Mouse (Mus musculus) central nervous system, embryonic 18 days (tissue): ENCODE data around the gene Tns4. TPM values are rescaled to one million over a fixed set of nuclear protein-coding genes. Genes with fewer than 3 reads are reported as not detected.

Source experiments
- polyA plus RNA-seq: library from polyadenylated mRNA; depleted of rRNA; stranded (reverse); fragments of >200 nt; gene quantifications from 2 replicates; pipeline ENCODE4 v1.2.3, GENCODE M21; 2012; rRNA removed

Tns4 gene
- 0.08 and 0.09 TPM in 2 replicates for polyA plus RNA-seq

GRCm38 (mm10) chr11:99089077-99089601 lies at the start of gene Tns4:
TSS of gene Tns4 (minus strand) at chr11:99089306.

GRCm38 (mm10) chr11:99041051-99041729 lies 47.9 kb downstream of the Tns4 start, which contains the start of gene Igfbp4:
TSS of gene Igfbp4 (plus strand) at chr11:99041244.

DNA sequence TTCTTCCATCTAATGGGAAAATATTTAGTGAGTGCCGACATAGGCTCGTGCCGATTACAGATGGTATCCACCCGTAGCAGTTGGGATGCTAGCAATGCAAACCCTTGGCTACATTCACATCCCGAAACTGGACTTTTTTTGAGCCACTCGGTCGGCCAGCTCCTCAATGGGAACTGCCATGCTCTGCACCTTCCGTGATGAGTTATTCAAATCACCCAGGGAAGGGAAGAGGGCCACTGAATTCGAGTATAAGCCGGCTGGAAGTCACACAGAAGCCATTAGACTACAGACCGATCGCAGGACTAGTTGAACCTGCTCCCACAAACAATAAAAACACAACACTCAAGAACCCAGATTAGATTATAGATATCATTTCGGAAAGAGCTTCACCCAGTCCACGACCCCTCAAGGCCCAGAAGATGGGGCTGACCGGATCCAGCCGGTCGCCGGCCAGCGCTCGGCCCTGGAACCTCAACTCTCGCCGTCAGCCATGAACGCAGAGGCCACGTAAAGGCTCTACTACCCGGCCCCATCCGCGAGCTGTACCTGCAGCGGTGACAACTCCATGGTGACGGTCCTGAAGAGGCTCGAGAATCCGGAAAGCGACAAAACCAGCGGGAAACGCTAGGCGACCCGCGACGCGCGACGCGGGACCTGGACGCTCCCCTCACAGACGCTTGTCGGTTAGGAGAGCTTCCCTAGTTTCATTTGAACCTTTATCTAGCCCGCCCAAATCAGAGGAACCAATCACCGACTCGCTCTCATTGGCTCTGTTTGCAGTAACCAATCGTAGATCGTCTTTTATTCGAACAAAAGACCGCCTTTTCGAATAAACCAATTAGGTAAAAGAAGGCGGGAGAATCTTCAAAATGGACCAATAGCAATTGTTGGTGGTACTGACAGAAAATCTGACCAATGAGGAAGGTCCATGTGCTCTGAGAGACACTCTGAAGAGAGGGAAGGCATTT lies 65.3 kb downstream of the Tns4 start, which contains the start of gene Top2a:
TSS of gene Top2a (minus strand) at position 690 of the 968 bp plus-strand sequence.

Other genes with a start within 250 kb of the Tns4 start
- gene Wipf2, start 225.7 kb downstream of the Tns4 start, polyA plus RNA-seq = 9.4 and 10.4 TPM in 2 replicates
- gene Cdc6, start 181.5 kb downstream of the Tns4 start, polyA plus RNA-seq = 1.8 and 2.7 TPM in 2 replicates
- gene Rara, start 161.5 kb downstream of the Tns4 start, polyA plus RNA-seq = 7.2 and 8.4 TPM in 2 replicates
- gene Gjd3, start 106.3 kb downstream of the Tns4 start, polyA plus RNA-seq = 3.7 TPM in 2 replicates
- 25.3 and 26.9 TPM in 2 replicates for gene Top2a, start 65.1 kb downstream of the Tns4 start, polyA plus RNA-seq
- 93.6 and 104 TPM in 2 replicates for gene Igfbp4, start 48.1 kb downstream of the Tns4 start, polyA plus RNA-seq
- gene Ccr7, start 65.8 kb upstream of the Tns4 start, polyA plus RNA-seq = not detected in 2 replicates
- 166 and 184 TPM in 2 replicates for gene Smarce1, start 141.7 kb upstream of the Tns4 start, polyA plus RNA-seq
- gene Krt222, start 154.8 kb upstream of the Tns4 start, polyA plus RNA-seq = 3.9 and 4.4 TPM in 2 replicates
- 0.07 TPM in 1 of 2 replicates, not detected in the other for gene Krt24, start 196.0 kb upstream of the Tns4 start, polyA plus RNA-seq
- gene Krt25, start 233.6 kb upstream of the Tns4 start, polyA plus RNA-seq = 0.05 and 0.13 TPM in 2 replicates
- gene Krt26, start 248.7 kb upstream of the Tns4 start, polyA plus RNA-seq = 0.12 and 0.19 TPM in 2 replicates